Mouse (Mus musculus) heart, embryonic 13.5 days (tissue): Measurements from ENCODE around the gene Ect2. TPM values are rescaled to one million over a fixed set of nuclear protein-coding genes. Genes with fewer than 3 reads are reported as not detected.

ENCODE experiments used
- ATAC-seq: fragments of 200-750 bp; cut with Nextera tagmentation; 2 replicates; pipeline ENCODE4 v1.8.0; 2017; ENCODE audit warnings: moderate TSS enrichment; ENCODE audit not compliant: insufficient number of reproducible peaks, low FRiP score, low TSS enrichment; ENCODE audit errors: extremely low read depth
- H3K27ac ChIP-seq: fragments of 300-500 bp; sonication (generic); replicated peaks from 2 replicates; pipeline ENCODE4 v1.5.1; 2015; ENCODE audit warnings: moderate library complexity, mild to moderate bottlenecking, inconsistent platforms
- H3K27me3 ChIP-seq: fragments of 300-500 bp; sonication (generic); replicated peaks from 2 replicates; pipeline ENCODE4 v1.6.1; 2015; ENCODE audit warnings: mild to moderate bottlenecking, inconsistent platforms
- H3K36me3 ChIP-seq: fragments of 300-500 bp; sonication (generic); 2 replicates; pipeline ENCODE4 v1.6.1; 2015; ENCODE audit warnings: mild to moderate bottlenecking, inconsistent platforms
- H3K4me1 ChIP-seq: fragments of 300-500 bp; sonication (generic); 2 replicates; pipeline ENCODE4 v1.6.1; 2015; ENCODE audit warnings: inconsistent platforms
- H3K4me2 ChIP-seq: fragments of 300-500 bp; sonication (generic); 2 replicates; pipeline ENCODE4 v1.6.1; 2015; ENCODE audit warnings: inconsistent platforms, mild to moderate bottlenecking, moderate library complexity
- H3K4me3 ChIP-seq: fragments of 300-500 bp; sonication (generic); 2 replicates; pipeline ENCODE4 v1.5.1; 2015; ENCODE audit warnings: moderate library complexity, mild to moderate bottlenecking, inconsistent platforms
- H3K9ac ChIP-seq: fragments of 300-500 bp; sonication (generic); 2 replicates; pipeline ENCODE4 v1.6.1; 2015; ENCODE audit warnings: inconsistent platforms, mild to moderate bottlenecking, moderate library complexity
- H3K9me3 ChIP-seq: fragments of 300-500 bp; sonication (generic); 2 replicates; pipeline ENCODE4 v1.6.1; 2016; ENCODE audit warnings: inconsistent platforms
- whole genome bisulfite sequencing: fragments of 180-500 bp; shearing (Covaris S2); methylation state at CpG from one replicate; pipeline ENCODE4 v1.1.7; 2015; ENCODE audit warnings: mixed read lengths; 5-methylcytosine and 5-hydroxymethylcytosine counted together
- polyA plus RNA-seq: library from polyadenylated mRNA; unstranded; fragments of >200 nt; fragmentation: Nextera tagmentation; extraction: Ambion mirVana; gene quantifications from 2 replicates; pipeline ENCODE4 v1.2.1, GENCODE M21; 2015

Ect2 gene
- polyA plus RNA-seq, 1 experiment from 2014 or later = 39.2 TPM

DNA sequence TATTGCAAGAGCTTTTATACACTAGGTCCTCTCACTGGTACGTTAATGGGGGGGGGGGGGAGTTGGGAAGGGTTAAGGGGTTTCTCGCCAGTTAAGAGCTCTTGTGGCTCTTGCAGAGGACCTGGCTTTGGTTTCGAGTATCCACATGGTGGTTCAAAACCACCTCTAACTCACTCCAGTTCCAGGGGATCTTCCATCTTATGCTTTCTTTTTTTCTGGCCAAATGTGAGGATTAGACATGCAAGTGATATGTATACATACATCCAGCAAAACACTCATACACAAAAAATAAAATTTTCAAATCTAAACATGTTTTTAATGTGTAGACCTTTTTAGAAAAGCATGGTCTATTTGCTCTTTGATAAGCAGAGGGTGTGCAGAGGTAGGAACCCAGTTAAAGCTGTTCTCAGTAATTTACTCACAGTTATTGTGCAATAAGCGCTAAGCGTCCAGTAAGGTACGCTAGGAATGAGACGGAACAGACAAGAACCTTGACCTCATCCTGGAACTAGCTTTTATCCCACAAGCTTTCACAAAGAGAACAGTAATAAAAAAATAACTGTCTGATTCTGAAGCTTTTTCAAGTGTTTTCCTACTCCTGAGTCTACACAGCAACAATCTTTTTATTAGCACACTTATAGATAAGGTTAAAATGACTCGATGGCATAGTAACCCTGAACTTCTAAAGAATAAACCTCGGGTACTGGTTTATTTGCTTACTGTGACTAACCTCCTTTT lies 2.3 kb upstream of the Ect2 start:
- Histone ChIP-seq H3K9me3 (no peaks in the 10 kb centered on the region), H3K36me3 (no peaks in the 10 kb centered on the region), H3K27me3 (no peaks in the 10 kb centered on the region), H3K4me1 (peaks cover 40% of the 10 kb centered on the region), H3K4me2 (no peak overlapping the region), H3K27ac (peak overlapping the region; percentile 93), H3K9ac (0 out of 2 replicates have a peak overlapping the region, but pooled peaks have one; percentile 28), H3K4me3 (no peak overlapping the region)
- no peak for ATAC-seq
- WGBS = 58% methylated on average over 9 of the region's 9 CpGs

- peak overlapping the region; percentile 74 for H3K4me2 ChIP-seq
- WGBS = 14% methylated on average over 6 of the region's 6 CpGs
Measured at GRCm38 (mm10) chr3:27155051-27155855, 1.6 kb upstream of the Ect2 start.

DNA sequence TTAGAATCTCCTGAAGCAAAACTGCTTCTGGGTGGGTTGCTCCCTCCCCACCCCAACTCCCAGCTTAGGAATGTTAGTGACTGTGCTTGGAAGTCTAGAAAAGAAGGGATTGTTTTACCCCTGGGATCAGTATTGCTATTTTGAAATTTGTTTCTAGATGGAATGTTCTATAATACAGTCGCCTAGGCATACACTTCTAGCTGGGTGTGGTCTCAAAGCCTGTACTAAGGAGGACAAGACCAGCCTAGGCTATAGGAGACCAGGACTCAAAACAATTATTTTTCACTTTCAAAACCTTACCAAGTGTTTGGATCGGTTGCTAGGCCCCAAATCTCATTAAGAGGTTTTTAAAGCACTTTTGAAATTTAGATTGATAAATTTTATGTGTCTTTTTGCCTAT lies 602 bp upstream of the Ect2 start:
- Histone ChIP-seq H3K4me1 (peaks cover 42% of the 10 kb centered on the region), H3K27ac (peak overlapping the region; percentile 93), H3K9ac (peak overlapping the region; percentile 64), H3K4me3 (peak overlapping the region; percentile 80), H3K4me2 (peak overlapping the region; percentile 74), H3K36me3 (peaks cover 11% of the 10 kb centered on the region), H3K9me3 (no peaks in the 10 kb centered on the region), H3K27me3 (no peaks in the 10 kb centered on the region)
- no peak for ATAC-seq
- WGBS = 68% methylated on average over 2 of the region's 2 CpGs

More at GRCm38 (mm10) chr3:27155051-27155855, 1.6 kb upstream of the Ect2 start:
- Histone ChIP-seq H3K27ac (peak overlapping the region; percentile 93), H3K4me1 (peaks cover 42% of the 10 kb centered on the region), H3K27me3 (no peaks in the 10 kb centered on the region), H3K9ac (peak overlapping the region; percentile 53; the same call in 1 of the 2 replicates), H3K4me3 (no peak overlapping the region), H3K9me3 (no peaks in the 10 kb centered on the region), H3K36me3 (peaks cover 1% of the 10 kb centered on the region)
- ATAC-seq = no peak

- peak; percentile 20; the same call in 1 of the 2 replicates for ATAC-seq
- Histone ChIP-seq H3K4me3 (peak overlapping the region; percentile 80), H3K27me3 (no peaks in the 10 kb centered on the region), H3K9ac (peak overlapping the region; percentile 91), H3K4me2 (peak overlapping the region; percentile 74), H3K36me3 (peaks cover 20% of the 10 kb centered on the region), H3K4me1 (peaks cover 40% of the 10 kb centered on the region), H3K9me3 (no peaks in the 10 kb centered on the region), H3K27ac (peak overlapping the region; percentile 81)
- WGBS = under 1% methylated on average over 22 of the region's 31 CpGs
Measured at GRCm38 (mm10) chr3:27153191-27153671, 447 bp downstream of the Ect2 start.

GRCm38 (mm10) chr3:27145733-27146132 lies 7.9 kb downstream of the Ect2 start:
- WGBS = 89% methylated on average over 7 of the region's 7 CpGs
- peaks cover 83% of the 10 kb centered on the region for H3K36me3 ChIP-seq
- ATAC-seq = no peak

DNA sequence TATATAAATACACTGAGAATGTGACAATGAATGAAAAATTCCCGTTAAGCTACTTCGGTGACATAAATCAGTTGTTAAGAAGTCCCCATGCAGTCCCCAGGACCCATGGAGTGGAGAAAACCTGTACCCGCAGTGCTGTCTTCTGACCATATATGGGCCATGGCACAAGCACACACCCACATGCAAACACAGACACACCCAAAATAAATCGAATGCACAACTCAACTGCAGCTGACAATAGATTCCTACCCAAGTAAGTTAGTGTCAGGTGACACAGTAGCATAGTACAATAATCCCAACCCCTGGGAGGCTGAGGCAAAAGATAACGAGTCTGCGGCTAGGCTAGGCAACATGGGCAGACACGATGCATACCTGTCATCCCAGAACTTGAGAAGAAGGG lies 10.1 kb downstream of the Ect2 start:
- Histone ChIP-seq H3K4me3 (no peak overlapping the region), H3K9ac (no peak overlapping the region), H3K27me3 (no peaks in the 10 kb centered on the region), H3K9me3 (no peaks in the 10 kb centered on the region), H3K36me3 (peaks cover 86% of the 10 kb centered on the region), H3K4me2 (no peak overlapping the region), H3K27ac (no peak overlapping the region), H3K4me1 (no peaks in the 10 kb centered on the region)
- ATAC-seq = no peak
- WGBS = 88% methylated on average over 7 of the region's 7 CpGs

More at GRCm38 (mm10) chr3:27145733-27146132, 7.9 kb downstream of the Ect2 start:
- Histone ChIP-seq H3K9ac (no peak overlapping the region), H3K27me3 (no peaks in the 10 kb centered on the region), H3K4me2 (no peak overlapping the region), H3K4me3 (no peak overlapping the region), H3K4me1 (no peaks in the 10 kb centered on the region), H3K9me3 (no peaks in the 10 kb centered on the region), H3K27ac (no peak overlapping the region)

DNA sequence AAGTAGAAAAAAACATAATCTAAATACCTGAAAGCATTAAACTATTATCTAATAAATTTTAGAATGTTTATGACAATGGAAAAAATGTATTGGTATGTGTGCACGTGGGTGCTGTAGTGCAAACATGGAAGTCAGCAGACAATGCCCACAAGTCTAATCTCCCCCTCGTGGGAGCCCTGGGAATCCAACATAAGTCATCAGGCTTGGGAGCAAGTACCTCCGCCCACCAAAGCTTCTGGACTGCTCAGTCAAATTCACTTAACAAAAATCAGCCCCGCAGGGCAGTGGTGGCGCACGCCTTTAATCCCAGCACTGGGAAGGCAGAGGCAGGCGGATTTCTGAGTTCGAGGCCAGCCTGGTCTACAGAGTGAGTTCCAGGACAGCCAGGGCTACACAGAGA lies 13.6 kb downstream of the Ect2 start:
- 87% methylated on average over 8 of the region's 8 CpGs for WGBS
- no peak for ATAC-seq
- no peaks in the 10 kb centered on the region for H3K27me3 ChIP-seq
- H3K9ac ChIP-seq = no peak overlapping the region
- no peak overlapping the region for H3K4me3 ChIP-seq
- H3K4me1 ChIP-seq = no peaks in the 10 kb centered on the region
- H3K9me3 ChIP-seq = no peaks in the 10 kb centered on the region
- no peak overlapping the region for H3K4me2 ChIP-seq
- no peak overlapping the region for H3K27ac ChIP-seq
- H3K36me3 ChIP-seq = peaks cover 90% of the 10 kb centered on the region

- H3K36me3 ChIP-seq = peaks cover 82% of the 10 kb centered on the region
- no peak for ATAC-seq
- no peaks in the 10 kb centered on the region for H3K27me3 ChIP-seq
- H3K4me2 ChIP-seq = no peak overlapping the region
- no peaks in the 10 kb centered on the region for H3K4me1 ChIP-seq
- H3K9ac ChIP-seq = no peak overlapping the region
- WGBS = 74% methylated on average over 9 of the region's 9 CpGs
- no peak overlapping the region for H3K4me3 ChIP-seq
- H3K9me3 ChIP-seq = no peaks in the 10 kb centered on the region
- no peak overlapping the region for H3K27ac ChIP-seq
Measured at GRCm38 (mm10) chr3:27121864-27122450, 31.7 kb downstream of the Ect2 start.

DNA sequence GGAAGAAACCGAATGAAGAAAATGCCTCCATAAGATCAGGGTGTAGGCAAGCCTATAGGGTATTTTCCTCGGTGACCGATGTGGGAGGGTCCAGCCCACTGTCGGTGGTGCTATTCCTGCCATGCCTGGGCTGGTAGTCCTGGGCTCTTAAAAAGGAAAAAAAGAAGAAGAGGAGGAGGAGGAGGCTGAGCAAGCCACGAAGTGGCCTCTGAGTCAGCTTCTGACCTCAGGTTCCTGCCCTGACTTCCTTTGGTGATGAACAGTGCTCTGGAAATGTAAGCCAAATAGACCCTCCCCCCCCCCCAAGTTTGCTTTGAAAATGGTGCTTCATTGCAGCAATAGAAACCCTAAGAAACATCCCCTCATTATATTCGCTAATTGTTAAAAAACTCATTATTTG lies 32.7 kb downstream of the Ect2 start:
- Histone ChIP-seq H3K27me3 (no peaks in the 10 kb centered on the region), H3K9ac (no peak overlapping the region), H3K4me1 (no peaks in the 10 kb centered on the region), H3K9me3 (no peaks in the 10 kb centered on the region), H3K4me2 (no peak overlapping the region), H3K27ac (no peak overlapping the region), H3K36me3 (peaks cover 82% of the 10 kb centered on the region), H3K4me3 (no peak overlapping the region)
- 80% methylated on average over 6 of the region's 6 CpGs for WGBS
- no peak for ATAC-seq

GRCm38 (mm10) chr3:27118227-27118626 lies 35.5 kb downstream of the Ect2 start:
- 72% methylated on average over 4 of the region's 4 CpGs for WGBS
- H3K4me1 ChIP-seq = no peaks in the 10 kb centered on the region
- no peak for ATAC-seq
- H3K4me3 ChIP-seq = no peak overlapping the region
- H3K36me3 ChIP-seq = peaks cover 78% of the 10 kb centered on the region
- H3K9me3 ChIP-seq = no peaks in the 10 kb centered on the region
- H3K4me2 ChIP-seq = no peak overlapping the region
- H3K9ac ChIP-seq = no peak overlapping the region
- no peaks in the 10 kb centered on the region for H3K27me3 ChIP-seq
- H3K27ac ChIP-seq = no peak overlapping the region

DNA sequence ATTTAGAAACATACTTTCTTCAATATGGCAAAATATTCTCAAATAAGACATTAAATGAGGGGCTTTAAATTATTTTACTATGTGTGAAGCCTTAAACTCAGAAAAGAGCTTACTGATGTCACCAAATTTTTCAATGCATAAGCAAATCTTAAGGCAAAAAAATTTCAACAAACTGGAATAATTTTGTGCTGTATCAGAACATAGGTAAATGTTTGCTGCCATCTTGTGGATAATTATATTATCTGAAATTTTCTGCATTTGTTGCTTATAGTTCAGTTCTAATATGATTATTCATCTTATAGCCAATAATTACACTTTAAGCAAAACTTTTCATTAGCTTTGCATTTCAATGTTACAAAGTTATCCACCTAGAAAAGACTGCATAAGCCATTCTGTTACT lies 42.8 kb downstream of the Ect2 start:
- no peak overlapping the region for H3K4me3 ChIP-seq
- H3K36me3 ChIP-seq = peaks cover 71% of the 10 kb centered on the region
- no peaks in the 10 kb centered on the region for H3K9me3 ChIP-seq
- ATAC-seq = no peak
- no peaks in the 10 kb centered on the region for H3K27me3 ChIP-seq
- H3K9ac ChIP-seq = no peak overlapping the region
- no peaks in the 10 kb centered on the region for H3K4me1 ChIP-seq
- H3K27ac ChIP-seq = no peak overlapping the region
- no peak overlapping the region for H3K4me2 ChIP-seq
